Mouse (Mus musculus): ENCODE data around the gene Slc7a3.
"Not testable (repeated sequence)": the region's sequence is repeated elsewhere in the genome, so short reads cannot be mapped to it uniquely, and the experiment has no call there.

Slc7a3 gene

DNA sequence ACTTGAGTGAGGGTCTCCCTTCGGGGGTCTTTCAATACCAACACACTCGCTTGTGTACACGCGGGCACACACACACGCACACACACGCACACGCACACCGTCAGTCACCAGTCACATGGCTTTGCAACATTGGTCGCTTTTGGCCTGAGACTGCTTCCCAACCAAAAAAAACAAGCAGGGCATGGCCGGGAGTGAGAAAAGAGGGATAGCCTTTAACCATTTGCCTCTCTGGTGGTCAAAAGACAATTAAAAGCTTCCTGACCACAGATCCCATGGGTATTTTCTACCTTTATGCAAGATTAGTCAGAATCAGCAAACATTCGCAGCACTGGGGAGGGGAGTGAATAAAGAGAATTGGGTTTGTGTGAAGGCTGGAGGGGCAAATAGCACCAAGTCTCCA, at the start of gene Slc7a3:
Gene Slc7a3, minus strand, starts transcription at position 101 of the 400 bp plus-strand sequence.
- no peak for DNase-seq

DNA sequence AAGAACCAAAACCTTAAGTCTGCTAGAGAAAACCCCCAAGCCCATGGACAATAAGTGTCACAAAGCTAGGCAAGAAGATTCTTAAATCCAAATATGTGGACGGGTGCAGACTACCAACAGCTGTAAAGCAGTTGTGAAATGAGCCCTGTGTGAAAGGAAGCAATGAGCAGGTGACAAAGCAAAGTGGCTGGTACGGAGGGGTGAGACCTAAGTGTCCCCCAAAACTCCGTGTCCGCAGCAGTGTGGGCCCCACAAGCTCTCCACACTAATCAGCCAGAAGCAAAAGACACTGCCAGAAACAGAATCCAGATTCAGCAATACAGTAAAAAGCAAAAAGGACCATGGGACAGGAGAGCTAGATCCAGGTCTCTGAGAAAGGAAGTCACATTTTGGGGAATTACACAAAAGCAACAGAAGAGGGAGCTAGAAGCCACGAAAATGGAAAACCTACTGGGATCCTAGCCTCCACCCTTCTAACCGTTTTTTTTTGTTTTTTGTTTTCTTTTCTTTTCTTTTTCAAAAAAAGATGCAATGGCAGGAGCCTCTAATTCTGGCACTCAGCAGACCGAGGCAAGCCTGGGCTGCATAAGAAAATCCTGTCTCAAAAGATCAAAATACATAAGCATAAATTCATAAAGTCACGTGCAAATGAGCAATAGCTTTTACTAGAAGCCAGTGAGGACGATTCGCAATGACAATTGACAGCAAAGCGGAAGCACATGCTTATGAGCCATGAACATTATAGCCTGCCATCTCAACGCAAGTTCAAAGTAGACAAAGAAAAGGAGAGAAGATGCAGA, 46.4 kb upstream of the Slc7a3 start:
- peak; percentile 29 for DNase-seq

DNA sequence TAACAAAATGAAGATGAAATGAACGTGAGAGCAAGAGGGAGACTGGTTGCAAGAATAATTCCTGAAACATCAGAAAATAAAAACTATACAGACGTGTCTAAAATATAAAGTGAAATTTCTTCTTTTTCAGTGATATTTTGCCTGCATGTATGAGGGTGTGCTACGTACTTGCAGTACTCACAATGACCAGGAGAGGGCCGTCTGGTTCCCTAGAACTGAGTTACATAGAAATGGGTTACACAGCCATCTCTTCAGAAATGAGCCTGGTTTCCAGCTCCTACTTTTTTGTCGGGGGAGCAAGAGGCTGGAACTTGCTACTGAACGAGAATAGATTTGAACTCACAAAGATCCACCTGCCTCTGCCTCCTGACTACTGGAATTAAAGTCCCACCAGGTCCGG, 45.2 kb upstream of the Slc7a3 start:
- peak; percentile 68 for DNase-seq

DNA sequence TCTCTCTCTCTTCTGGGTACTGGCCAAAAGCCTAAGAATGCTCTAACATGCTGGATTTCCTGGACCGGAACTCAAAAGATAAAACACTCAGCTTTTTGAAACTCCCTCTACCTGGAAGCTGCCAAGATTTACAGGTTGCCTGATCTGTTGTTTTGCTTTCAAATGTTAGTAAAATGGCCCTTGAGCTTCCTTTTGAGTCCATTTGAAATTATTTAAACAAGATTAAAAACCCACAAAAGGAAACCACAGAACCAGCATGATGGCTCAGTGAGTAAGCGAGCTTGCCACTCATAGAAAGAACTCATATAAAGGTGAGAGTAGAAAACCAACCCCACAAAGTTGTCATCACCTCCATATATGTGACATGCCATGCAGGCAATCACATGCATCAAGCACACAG, 42.7 kb upstream of the Slc7a3 start:
- DNase-seq = no peak

DNA sequence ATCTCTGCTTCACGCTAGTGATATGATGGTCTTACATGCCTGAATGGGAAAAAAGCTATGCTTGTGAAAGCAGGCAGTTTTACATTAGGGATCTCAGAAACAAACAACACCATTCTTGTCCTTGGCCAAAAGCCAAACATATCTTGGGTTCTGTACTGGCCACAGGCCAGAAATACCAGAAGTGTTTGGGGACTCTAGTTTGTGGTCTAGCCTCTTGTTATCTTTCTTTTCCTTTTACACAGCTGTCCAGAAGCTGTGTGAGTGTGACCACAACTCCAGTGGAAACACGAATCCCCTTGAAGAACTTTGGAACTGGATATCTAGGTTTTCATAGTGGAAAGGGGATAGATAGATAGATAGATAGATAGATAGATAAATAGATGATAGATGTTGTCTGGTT, 41.2 kb upstream of the Slc7a3 start:
- no peak for DNase-seq

DNA sequence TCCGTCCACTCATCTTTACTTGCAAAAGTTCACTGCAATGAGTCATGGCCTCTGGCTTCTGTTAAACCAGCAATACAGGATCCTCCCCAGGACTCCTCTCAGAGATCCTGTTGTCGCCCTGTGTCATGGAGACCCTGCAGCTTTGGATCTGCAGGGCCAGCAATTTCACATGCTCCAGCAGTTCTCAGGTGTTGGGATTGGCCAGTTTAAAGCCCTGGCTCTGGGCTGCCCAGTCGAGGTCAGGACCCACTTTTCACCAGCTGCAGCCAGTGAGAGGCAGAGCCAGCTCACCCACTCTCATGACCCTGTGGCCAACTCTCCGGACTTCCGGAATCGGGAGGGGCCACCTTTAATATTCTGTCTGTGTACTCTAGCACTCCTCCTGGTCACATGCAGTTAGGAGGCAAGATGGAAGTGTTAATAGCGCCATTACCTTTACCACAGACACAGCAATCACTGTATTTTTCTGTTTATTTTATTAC, 40.7 kb upstream of the Slc7a3 start:
- no peak for DNase-seq

DNA sequence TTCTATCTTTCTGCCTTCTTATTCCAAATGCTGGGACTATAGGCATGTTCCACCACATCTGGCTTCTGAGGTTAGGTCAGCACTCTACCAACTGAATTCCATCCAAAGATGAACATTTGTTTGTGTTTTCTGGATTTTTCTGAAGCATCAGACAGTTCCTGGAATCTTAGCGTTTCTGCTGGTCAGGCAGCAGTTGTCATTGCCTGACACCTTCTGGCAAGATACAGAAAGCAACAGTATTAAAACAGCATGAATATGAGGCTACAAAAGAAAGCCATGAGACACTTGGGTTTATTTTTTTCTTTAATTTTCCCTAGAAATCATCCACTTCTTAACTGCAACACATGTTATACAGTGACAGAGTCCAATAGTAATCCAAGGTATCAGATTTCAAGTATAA, 34.7 kb upstream of the Slc7a3 start:
- DNase-seq = no peak

DNA sequence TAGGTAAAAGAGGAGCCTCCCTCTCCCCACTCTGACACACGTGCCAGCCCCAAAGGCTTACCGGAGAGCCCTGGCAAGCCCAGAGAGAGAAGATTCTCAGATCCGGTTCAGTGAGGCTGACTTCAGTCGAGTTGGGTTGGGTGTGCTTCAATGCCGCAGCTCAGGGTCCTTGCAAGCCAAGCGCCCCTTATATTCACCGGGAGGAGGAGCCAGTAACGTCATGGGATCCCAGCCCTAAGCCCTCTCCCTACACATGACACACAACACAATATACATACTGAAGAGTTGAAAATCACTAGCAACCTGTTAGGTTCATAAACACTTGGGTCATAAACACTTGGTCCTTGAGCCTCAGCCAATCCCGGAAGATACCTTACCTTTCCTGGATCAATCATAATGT, 609 bp downstream of the Slc7a3 start:
- DNase-seq = not testable (repeated sequence)

DNA sequence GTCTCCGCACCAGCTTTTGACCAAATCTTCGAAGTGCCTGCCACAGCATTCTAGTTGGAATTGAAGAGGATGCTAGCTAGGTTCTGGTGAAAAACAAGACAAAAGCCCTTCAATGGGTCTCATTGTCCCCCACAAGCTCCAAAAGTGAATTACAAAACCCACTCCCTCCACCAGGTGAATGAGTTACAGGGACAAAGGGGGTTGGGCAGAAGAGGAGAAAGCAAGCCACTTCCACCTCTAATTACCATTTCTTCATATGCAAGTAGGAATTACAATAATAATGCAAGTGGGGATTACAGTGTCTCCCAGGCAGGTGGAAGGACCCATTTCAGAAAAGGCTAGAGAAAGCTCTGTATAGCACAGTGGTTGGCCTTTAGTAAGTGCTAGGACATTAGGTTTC, 1.6 kb downstream of the Slc7a3 start:
- no peak for DNase-seq

DNA sequence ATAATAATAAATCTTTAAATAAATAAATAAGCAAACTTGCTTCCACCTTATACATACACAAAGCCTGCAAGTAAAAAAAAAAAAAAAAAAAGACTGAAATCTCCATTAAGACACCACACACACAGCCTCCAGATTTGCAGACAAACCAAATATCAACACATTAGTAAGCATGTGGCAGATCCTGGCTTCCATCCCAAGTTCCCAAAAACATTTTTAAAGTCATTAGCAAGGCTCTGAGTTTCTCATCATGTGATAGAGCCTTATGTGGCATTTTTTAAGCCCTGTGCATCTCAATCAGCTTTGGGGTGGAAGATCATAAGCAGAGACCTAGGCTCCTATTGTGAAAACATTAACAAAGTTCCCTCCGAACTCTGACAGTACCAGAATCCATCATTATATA, 20.6 kb downstream of the Slc7a3 start:
- DNase-seq = no peak

DNA sequence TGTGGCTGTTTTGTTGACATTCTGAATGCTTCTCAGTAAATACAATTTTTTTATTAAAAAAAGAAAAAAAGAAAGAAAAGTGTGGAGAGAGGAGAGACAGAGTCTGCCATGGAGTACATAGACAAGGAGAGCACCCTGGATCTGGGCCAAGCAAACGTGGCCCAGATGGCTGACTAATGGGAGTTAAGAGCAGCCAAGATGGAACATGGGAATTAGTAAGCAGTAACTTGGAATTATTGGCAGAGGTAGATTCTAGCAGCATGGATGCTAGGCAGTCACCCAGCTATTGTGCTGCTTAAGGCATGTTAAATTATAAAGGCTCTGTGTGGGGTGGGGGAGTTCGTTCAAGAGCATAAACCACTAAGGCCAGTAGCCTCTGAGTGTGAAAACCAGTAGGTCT, 22.3 kb downstream of the Slc7a3 start:
- DNase-seq = no peak

DNA sequence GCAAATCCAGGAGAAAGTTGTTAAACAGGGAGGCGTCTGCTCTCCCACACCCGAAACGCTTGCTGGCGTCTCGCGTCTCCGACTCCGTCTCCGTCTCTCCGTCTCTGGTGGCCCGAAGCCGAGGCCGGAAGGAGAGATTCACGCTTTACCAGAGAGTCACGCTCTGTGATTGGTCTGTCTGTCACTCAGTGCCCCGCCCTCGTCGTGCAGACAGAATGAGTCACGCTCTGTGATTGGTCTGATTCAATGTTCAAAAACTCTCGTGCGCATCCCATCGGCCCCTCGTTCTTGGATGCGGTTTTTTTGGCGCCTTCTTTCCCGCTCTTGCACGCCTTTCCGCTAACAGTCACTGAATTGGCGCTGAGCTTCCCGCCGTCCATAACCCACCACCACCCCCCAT, 26.3 kb downstream of the Slc7a3 start, which contains the start of gene Tex11:
Gene Tex11, minus strand, starts transcription at position 127 of the 400 bp plus-strand sequence.
- DNase-seq = no peak
